ENCODE assay signal across 9 mouse cellular contexts in the genomic region with DNA sequence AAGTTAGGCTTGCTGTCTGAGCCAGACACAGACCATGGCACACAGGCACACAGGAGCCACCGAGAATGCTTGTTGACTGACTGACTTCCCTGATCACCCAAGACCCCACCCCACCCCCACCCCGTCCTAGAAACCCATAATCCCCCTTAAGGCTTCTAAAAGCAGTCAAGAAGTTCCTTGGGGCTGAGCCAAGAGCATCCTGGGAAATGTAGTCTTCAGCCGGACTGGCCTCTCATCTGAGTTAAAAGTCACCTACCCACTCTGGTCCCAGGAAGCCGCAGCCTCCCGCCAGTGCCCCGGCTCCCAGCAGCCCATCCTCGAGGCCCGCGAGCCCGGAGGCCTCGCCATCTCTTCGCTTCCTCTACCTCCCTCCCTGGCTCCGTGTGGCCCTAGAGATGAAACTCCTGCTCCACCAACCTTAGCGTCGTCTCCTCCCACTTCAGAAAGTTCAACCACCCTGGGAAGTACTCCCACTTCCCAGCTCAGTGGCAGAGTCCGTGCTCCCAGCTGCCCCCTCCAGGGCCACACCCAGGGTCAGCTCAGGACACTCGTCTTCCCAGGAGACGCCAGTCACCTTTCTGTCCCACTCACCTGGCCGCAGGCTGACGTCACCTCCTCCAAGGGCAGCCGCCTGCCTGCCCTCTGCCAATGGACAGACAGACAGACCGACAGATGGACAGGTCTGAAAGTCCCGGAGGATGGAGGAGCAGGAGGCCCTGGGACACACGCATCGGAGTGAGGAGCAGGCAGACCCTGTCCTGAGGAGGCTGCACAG. TPM values are rescaled to one million over a fixed set of nuclear protein-coding genes. Genes with fewer than 3 reads are reported as not detected.
DNase-seq lines count a peak whose midpoint lies in the region; ATAC-seq and TF ChIP-seq lines count a peak whose summit lies in the region.
"Had no signal": no experiment of that assay in that cellular context is flagged by ENCODE, and none has a peak within 500 bp of the region (broad histone marks: within the 10 kb centered on the region; RNA-seq: fewer than 3 reads in every experiment).

No protein-coding gene starts in this region.

- H3K36me3 ChIP-seq in lung, embryonic 14.5 days (ENCODE audit: insufficient read depth): no peaks in the 10 kb centered on the region
- no peaks in the 10 kb centered on the region for H3K36me3 ChIP-seq in hindbrain, embryonic 14.5 days (replicated peaks; ENCODE audit: control insufficient read depth, insufficient read depth)
- no peaks in the 10 kb centered on the region for H3K36me3 ChIP-seq in neural tube, embryonic 12.5 days

- H3K9me3 ChIP-seq in lung, embryonic 14.5 days (ENCODE audit: low read depth, low read length): no peaks in the 10 kb centered on the region
- H3K9me3 ChIP-seq in hindbrain, embryonic 14.5 days (ENCODE audit: control insufficient read depth, low read length): no peaks in the 10 kb centered on the region
- H3K9me3 ChIP-seq in neural tube, embryonic 12.5 days: no peaks in the 10 kb centered on the region

- DNase-seq in cerebellum, adult 11 months: peak; percentile 36
- no peak for DNase-seq in cerebellum, adult 9-10 months
- DNase-seq in lung, embryonic 14.5 days: no peak
- DNase-seq in lung, postnatal 25 days (ENCODE audit: low spot score): no peak
- DNase-seq in hindbrain, embryonic 14.5 days (ENCODE audit: low spot score): no peak
- DNase-seq in layer of hippocampus, adult 11-12 months (ENCODE audit: low spot score): no peak
- no peak for DNase-seq in right cerebral cortex, postnatal 36 days (ENCODE audit: low spot score in 2 of 2)
- DNase-seq: gastrocnemius, postnatal 10 days had no signal

- no peak overlapping the region for H3K9ac ChIP-seq in lung, embryonic 14.5 days
- peak overlapping the region; percentile 87 for H3K9ac ChIP-seq in hindbrain, embryonic 14.5 days
- peak overlapping the region; percentile 18; the same call in 1 of the 2 replicates for H3K9ac ChIP-seq in neural tube, embryonic 12.5 days

- TF ChIP-seq CTCF in lung, embryonic 14.5 days (IDR thresholded peaks at IDR 0.05; ENCODE audit: low read depth): no peak

- 0 out of 2 replicates have a peak, but pooled peaks cover 6% of the 10 kb centered on the region for H3K4me1 ChIP-seq in lung, embryonic 14.5 days (ENCODE audit: insufficient read depth)
- H3K4me1 ChIP-seq in hindbrain, embryonic 14.5 days (replicated peaks; ENCODE audit: control insufficient read depth, insufficient read depth, low read length): peaks cover 21% of the 10 kb centered on the region
- H3K4me1 ChIP-seq in neural tube, embryonic 12.5 days: peaks cover 60% of the 10 kb centered on the region

- H3K27me3 ChIP-seq in lung, embryonic 14.5 days (ENCODE audit: insufficient read depth, low read length): peaks cover 51% of the 10 kb centered on the region
- no peaks in the 10 kb centered on the region for H3K27me3 ChIP-seq in hindbrain, embryonic 14.5 days (ENCODE audit: control insufficient read depth, insufficient read depth, low read length)
- H3K27me3 ChIP-seq in neural tube, embryonic 12.5 days (replicated peaks): peaks cover 47% of the 10 kb centered on the region

- no peak overlapping the region for H3K27ac ChIP-seq in lung, embryonic 14.5 days (ENCODE audit: low read depth)
- H3K27ac ChIP-seq in hindbrain, embryonic 14.5 days: no peak overlapping the region
- H3K27ac ChIP-seq in neural tube, embryonic 12.5 days: no peak overlapping the region

- WGBS in lung, embryonic 14.5 days: 18% methylated on average over 25 of the region's 25 CpGs
- 17% methylated on average over 25 of the region's 25 CpGs for WGBS in hindbrain, embryonic 14.5 days
- WGBS in neural tube, embryonic 12.5 days: 14% methylated on average over 25 of the region's 25 CpGs

- no peak for ATAC-seq in lung, embryonic 14.5 days (ENCODE audit: insufficient read depth)
- no peak for ATAC-seq in hindbrain, embryonic 14.5 days (ENCODE audit: low FRiP score)
- no peak for ATAC-seq in neural tube, embryonic 12.5 days (ENCODE audit: low FRiP score, low read depth)

- H3K4me3 ChIP-seq in lung, embryonic 14.5 days (ENCODE audit: low read depth, low read length): no peak overlapping the region; the same call in 1 of the 2 replicates
- H3K4me3 ChIP-seq in hindbrain, embryonic 14.5 days (replicated peaks; ENCODE audit: low read length): peak overlapping the region; percentile 85
- H3K4me3 ChIP-seq in neural tube, embryonic 12.5 days: peak overlapping the region; percentile 79; the same call in 1 of the 2 replicates

- peak overlapping the region; percentile 40; the same call in 1 of the 2 replicates for H3K4me2 ChIP-seq in lung, embryonic 14.5 days
- H3K4me2 ChIP-seq in hindbrain, embryonic 14.5 days (replicated peaks): peak overlapping the region; percentile 79
- H3K4me2 ChIP-seq in neural tube, embryonic 12.5 days (replicated peaks): peak overlapping the region; percentile 90

RNA-seq across cellular contexts. Expression of gene Sema6b, which starts 2.1 kb away (rescaled TPM):
- 1.7 and 1.8 TPM in 2 replicates for polyA plus RNA-seq in lung, embryonic 14.5 days (2014; fragmentation: Nextera tagmentation; extraction: Ambion mirVana)
- 18.3 and 20.5 TPM in 2 replicates for polyA plus RNA-seq in hindbrain, embryonic 14.5 days (2014; fragmentation: Nextera tagmentation; extraction: Ambion mirVana)
- 12.5 and 13.0 TPM in 2 replicates for polyA plus RNA-seq in neural tube, embryonic 12.5 days (2016; fragmentation: Nextera tagmentation; extraction: Ambion mirVana)

RNA-seq across cellular contexts. Expression of gene Lrg1, which starts 16.2 kb away (rescaled TPM):
- 0.17 TPM in 1 of 2 replicates, not detected in the other for polyA plus RNA-seq in lung, embryonic 14.5 days (2014; fragmentation: Nextera tagmentation; extraction: Ambion mirVana)
- polyA plus RNA-seq in hindbrain, embryonic 14.5 days (2014; fragmentation: Nextera tagmentation; extraction: Ambion mirVana): 0.19 and 0.20 TPM in 2 replicates
- 0.14 TPM in 1 of 2 replicates, not detected in the other for polyA plus RNA-seq in neural tube, embryonic 12.5 days (2016; fragmentation: Nextera tagmentation; extraction: Ambion mirVana)

RNA-seq across cellular contexts. Expression of gene Plin5, which starts 20.6 kb away (rescaled TPM):
- 0.34 and 0.86 TPM in 2 replicates for polyA plus RNA-seq in lung, embryonic 14.5 days (2014; fragmentation: Nextera tagmentation; extraction: Ambion mirVana)
- 1.9 and 2.1 TPM in 2 replicates for polyA plus RNA-seq in hindbrain, embryonic 14.5 days (2014; fragmentation: Nextera tagmentation; extraction: Ambion mirVana)
- polyA plus RNA-seq in neural tube, embryonic 12.5 days (2016; fragmentation: Nextera tagmentation; extraction: Ambion mirVana): 0.30 and 0.38 TPM in 2 replicates

RNA-seq across cellular contexts. Expression of gene Tnfaip8l1, which starts 24.3 kb away (rescaled TPM):
- 14.5 and 16.2 TPM in 2 replicates for polyA plus RNA-seq in lung, embryonic 14.5 days (2014; fragmentation: Nextera tagmentation; extraction: Ambion mirVana)
- polyA plus RNA-seq in hindbrain, embryonic 14.5 days (2014; fragmentation: Nextera tagmentation; extraction: Ambion mirVana): 8.4 and 9.9 TPM in 2 replicates
- 8.9 and 9.8 TPM in 2 replicates for polyA plus RNA-seq in neural tube, embryonic 12.5 days (2016; fragmentation: Nextera tagmentation; extraction: Ambion mirVana)

RNA-seq across cellular contexts. Expression of gene Plin4, which starts 28.4 kb away (rescaled TPM):
- 0.12 and 0.28 TPM in 2 replicates for polyA plus RNA-seq in lung, embryonic 14.5 days (2014; fragmentation: Nextera tagmentation; extraction: Ambion mirVana)
- 0.12 and 0.20 TPM in 2 replicates for polyA plus RNA-seq in hindbrain, embryonic 14.5 days (2014; fragmentation: Nextera tagmentation; extraction: Ambion mirVana)
- 0.05 and 0.10 TPM in 2 replicates for polyA plus RNA-seq in neural tube, embryonic 12.5 days (2016; fragmentation: Nextera tagmentation; extraction: Ambion mirVana)

Comparison
In these comparisons a context has a peak if more than half of its experiments do, and no peak if none do; other contexts are left out.
1. H3K4me2 ChIP-seq: peak in every context shown above with its lines; median percentile 90 in neural tube, embryonic 12.5 days; 79 in hindbrain, embryonic 14.5 days; 40 in lung, embryonic 14.5 days.